Mouse (Mus musculus) heart, embryonic 11.5 days (tissue): ENCODE measurements around the gene 1810043G02Rik. TPM values are rescaled to one million over a fixed set of nuclear protein-coding genes. Genes with fewer than 3 reads are reported as not detected.
"Not testable (repeated sequence)": the region's sequence is repeated elsewhere in the genome, so short reads cannot be mapped to it uniquely, and the experiment has no call there.

Source experiments
- ATAC-seq: fragments of 200-750 bp; cut with Nextera tagmentation; replicated peaks from 2 replicates; pipeline ENCODE4 v1.8.0; 2017; ENCODE audit warnings: moderate library complexity; ENCODE audit not compliant: insufficient number of reproducible peaks, low FRiP score, low TSS enrichment
- H3K27ac ChIP-seq: fragments of 300-500 bp; sonication (generic); 2 replicates; pipeline ENCODE4 v1.5.1; 2014; ENCODE audit warnings: mild to moderate bottlenecking, low read depth, low read length
- H3K27me3 ChIP-seq: fragments of 300-500 bp; sonication (generic); 2 replicates; pipeline ENCODE4 v1.6.1; 2014; ENCODE audit warnings: mild to moderate bottlenecking, low read length, mixed read lengths; ENCODE audit not compliant: control insufficient read depth, insufficient read depth
- H3K36me3 ChIP-seq: fragments of 300-500 bp; sonication (generic); 2 replicates; pipeline ENCODE4 v1.6.1; 2014; ENCODE audit warnings: mild to moderate bottlenecking, low read length, moderate library complexity, mixed read lengths; ENCODE audit not compliant: control insufficient read depth, insufficient read depth
- H3K4me1 ChIP-seq: fragments of 300-500 bp; sonication (generic); 2 replicates; pipeline ENCODE4 v1.6.1; 2014; ENCODE audit warnings: low read length; ENCODE audit not compliant: control insufficient read depth, insufficient read depth
- H3K4me2 ChIP-seq: fragments of 300-500 bp; sonication (generic); 2 replicates; pipeline ENCODE4 v1.6.1; 2014; ENCODE audit warnings: mild to moderate bottlenecking, moderate library complexity
- H3K4me3 ChIP-seq: fragments of 300-500 bp; sonication (generic); 2 replicates; pipeline ENCODE4 v1.5.1; 2014; ENCODE audit warnings: low read depth, low read length
- H3K9ac ChIP-seq: fragments of 300-500 bp; sonication (generic); 2 replicates; pipeline ENCODE4 v1.6.1; 2014; ENCODE audit warnings: mild to moderate bottlenecking, low read depth, low read length, moderate library complexity
- H3K9me3 ChIP-seq: fragments of 300-500 bp; sonication (generic); replicated peaks from 2 replicates; pipeline ENCODE4 v1.6.1; 2016; ENCODE audit warnings: low read length; ENCODE audit not compliant: control insufficient read depth
- WGBS: fragments of 180-500 bp; shearing (Covaris S2); extraction: QIAGEN DNeasy Blood & Tissue Kit; methylation state at CpG from one replicate; pipeline ENCODE4 v1.1.7; 2014; ENCODE audit not compliant: insufficient replicate concordance; 5-methylcytosine and 5-hydroxymethylcytosine counted together
- polyA plus RNA-seq: library from polyadenylated mRNA; unstranded; fragments of >200 nt; fragmentation: Nextera tagmentation; extraction: Ambion mirVana; gene quantifications from 2 replicates; pipeline ENCODE4 v1.2.1, GENCODE M21; 2014

1810043G02Rik gene
- polyA plus RNA-seq, 1 experiment from 2014 or later = 17.2 TPM

DNA sequence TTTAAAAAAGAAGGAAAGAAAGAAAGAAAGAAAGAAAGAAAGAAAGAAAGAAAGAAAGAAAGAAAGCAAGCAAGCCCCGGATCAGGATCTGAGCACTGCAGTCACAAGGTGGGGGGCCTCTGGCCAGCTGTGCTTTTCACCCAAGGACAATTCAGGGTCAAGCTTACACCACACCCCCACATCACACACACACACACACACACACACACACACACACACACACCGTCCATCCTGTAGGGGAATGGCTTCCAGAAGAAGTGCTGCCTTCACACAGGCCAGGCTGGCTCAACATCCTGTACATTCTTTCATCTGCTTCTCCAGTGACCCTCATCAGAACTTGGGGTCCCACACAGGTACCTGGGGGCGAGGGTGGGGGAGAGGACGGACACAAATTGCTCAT lies 41.0 kb downstream of the 1810043G02Rik start:
- H3K4me2 ChIP-seq = no peak overlapping the region
- no peak overlapping the region for H3K4me3 ChIP-seq
- H3K27ac ChIP-seq = no peak overlapping the region
- no peaks in the 10 kb centered on the region for H3K27me3 ChIP-seq
- H3K36me3 ChIP-seq = no peaks in the 10 kb centered on the region
- no peaks in the 10 kb centered on the region; the same call in 1 of the 2 replicates for H3K9me3 ChIP-seq
- no peaks in the 10 kb centered on the region for H3K4me1 ChIP-seq
- ATAC-seq = no peak
- H3K9ac ChIP-seq = no peak overlapping the region
- 85% methylated on average over 4 of the region's 4 CpGs for WGBS

GRCm38 (mm10) chr10:78019984-78020383 lies 41.7 kb downstream of the 1810043G02Rik start:
- not testable (repeated sequence) for H3K27ac ChIP-seq, H3K36me3 ChIP-seq, H3K4me3 ChIP-seq, H3K27me3 ChIP-seq, H3K9me3 ChIP-seq, H3K4me2 ChIP-seq, H3K9ac ChIP-seq, H3K4me1 ChIP-seq, ATAC-seq
- WGBS = 96% methylated on average over 6 of the region's 11 CpGs

- H3K36me3 ChIP-seq, H3K4me2 ChIP-seq, H3K4me1 ChIP-seq, H3K27ac ChIP-seq, H3K9me3 ChIP-seq, H3K9ac ChIP-seq, ATAC-seq, H3K4me3 ChIP-seq, H3K27me3 ChIP-seq: not testable (repeated sequence)
- 85% methylated on average over 6 of the region's 8 CpGs for WGBS
These were observed 47.1 kb downstream of the 1810043G02Rik start for GRCm38 (mm10) chr10:78025453-78025852.

DNA sequence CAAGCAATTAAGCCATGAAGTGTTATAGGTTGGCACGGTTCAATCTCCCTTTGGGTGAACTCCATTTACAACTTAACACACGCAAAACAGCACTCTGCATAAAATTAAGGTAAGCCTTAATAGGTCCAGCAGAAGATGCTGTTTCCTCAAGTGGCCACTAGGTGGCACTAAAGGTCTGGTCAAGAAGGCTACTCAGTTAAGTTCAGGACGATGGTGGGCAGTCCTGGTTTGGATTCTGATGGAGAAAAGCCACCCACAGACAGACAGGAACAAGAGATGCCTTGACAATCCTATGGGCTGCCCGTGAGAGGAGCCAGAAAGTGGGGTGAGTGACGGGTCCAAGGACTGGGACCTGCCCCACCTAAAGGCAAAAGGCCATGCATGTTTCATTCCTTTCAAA lies 49.8 kb downstream of the 1810043G02Rik start:
- H3K9me3 ChIP-seq = no peaks in the 10 kb centered on the region
- no peaks in the 10 kb centered on the region for H3K36me3 ChIP-seq
- H3K27me3 ChIP-seq = no peaks in the 10 kb centered on the region
- no peak overlapping the region for H3K4me2 ChIP-seq
- no peaks in the 10 kb centered on the region for H3K4me1 ChIP-seq
- 4% methylated on average over 5 of the region's 5 CpGs for WGBS
- ATAC-seq = 0 out of 2 replicates have a peak, but pooled peaks have one; percentile 7
- no peak overlapping the region for H3K4me3 ChIP-seq
- H3K27ac ChIP-seq = no peak overlapping the region
- H3K9ac ChIP-seq = no peak overlapping the region

DNA sequence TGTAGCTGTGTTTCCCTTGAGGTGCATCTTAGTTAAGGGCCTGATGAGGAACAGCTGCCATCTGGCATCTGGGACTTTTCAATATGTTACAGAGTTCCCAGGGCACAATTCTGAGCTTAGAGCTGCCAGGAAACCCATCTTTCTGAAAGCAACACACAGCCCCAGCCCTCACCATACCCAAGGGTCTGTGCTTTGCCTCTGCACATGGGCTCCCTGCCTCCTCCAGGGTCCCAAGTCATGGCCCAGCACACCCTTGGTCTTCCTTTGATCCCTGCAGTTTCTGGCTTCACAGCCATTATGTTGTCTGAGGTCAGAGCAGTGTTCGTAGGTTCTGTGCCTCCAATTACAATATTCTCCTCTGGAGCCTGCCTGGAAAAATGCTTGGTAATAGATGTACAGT lies 50.8 kb downstream of the 1810043G02Rik start:
- no peak overlapping the region for H3K9ac ChIP-seq
- no peaks in the 10 kb centered on the region for H3K4me1 ChIP-seq
- no peak overlapping the region for H3K27ac ChIP-seq
- H3K27me3 ChIP-seq = no peaks in the 10 kb centered on the region
- H3K4me2 ChIP-seq = no peak overlapping the region
- WGBS = 88% methylated on average over 1 of the region's 1 CpGs
- no peaks in the 10 kb centered on the region for H3K36me3 ChIP-seq
- ATAC-seq = no peak
- no peaks in the 10 kb centered on the region for H3K9me3 ChIP-seq
- no peak overlapping the region for H3K4me3 ChIP-seq

DNA sequence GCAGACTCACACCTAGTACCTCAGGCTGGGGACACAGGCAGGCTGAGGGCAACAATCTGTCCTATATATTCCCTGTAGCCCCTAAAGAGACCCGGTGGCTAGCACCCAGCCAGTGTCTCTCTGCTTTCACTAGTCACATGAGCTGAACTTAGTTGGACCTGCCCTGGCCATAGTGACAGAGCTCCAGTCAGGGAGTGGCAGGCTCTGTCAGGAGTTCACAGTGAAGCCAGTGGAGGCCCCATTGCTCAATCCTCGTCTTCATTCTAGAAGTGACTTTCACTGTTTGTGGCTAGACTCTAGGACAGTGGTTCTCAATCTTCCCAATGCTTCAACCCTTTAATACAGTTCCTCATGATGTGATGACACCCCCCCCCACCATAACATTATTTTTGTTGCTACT lies 53.7 kb downstream of the 1810043G02Rik start:
- H3K4me2 ChIP-seq = no peak overlapping the region
- no peak overlapping the region for H3K4me3 ChIP-seq
- H3K27me3 ChIP-seq = no peaks in the 10 kb centered on the region
- no peak overlapping the region for H3K27ac ChIP-seq
- H3K9me3 ChIP-seq = no peaks in the 10 kb centered on the region
- no peak for ATAC-seq
- H3K9ac ChIP-seq = no peak overlapping the region
- H3K4me1 ChIP-seq = no peaks in the 10 kb centered on the region
- WGBS = 83% methylated on average over 2 of the region's 2 CpGs
- no peaks in the 10 kb centered on the region for H3K36me3 ChIP-seq

Other genes with a start within 250 kb of the 1810043G02Rik start
- not detected in 2 replicates for gene Gm18596, start 235.9 kb upstream of the 1810043G02Rik start, polyA plus RNA-seq
- not detected in 2 replicates for gene Gm9736, start 227.2 kb upstream of the 1810043G02Rik start, polyA plus RNA-seq
- not detected in 2 replicates for gene Gm3233, start 218.8 kb upstream of the 1810043G02Rik start, polyA plus RNA-seq
- not detected in 2 replicates for gene Gm3238, start 207.2 kb upstream of the 1810043G02Rik start, polyA plus RNA-seq
- gene Gm7138, start 201.6 kb upstream of the 1810043G02Rik start, polyA plus RNA-seq = not detected in 2 replicates
- gene Gm3250, start 196.0 kb upstream of the 1810043G02Rik start, polyA plus RNA-seq = not detected in 2 replicates
- not detected in 2 replicates for gene Gm7137, start 190.3 kb upstream of the 1810043G02Rik start, polyA plus RNA-seq
- not detected in 2 replicates for gene Gm9639, start 183.4 kb upstream of the 1810043G02Rik start, polyA plus RNA-seq
- not detected in 2 replicates for gene Gm19668, start 179.4 kb upstream of the 1810043G02Rik start, polyA plus RNA-seq
- gene Gm9507, start 166.7 kb upstream of the 1810043G02Rik start, polyA plus RNA-seq = not detected in 2 replicates
- not detected in 2 replicates for gene Gm2696, start 163.8 kb upstream of the 1810043G02Rik start, polyA plus RNA-seq
- not detected in 2 replicates for gene Krtap10-4, start 151.4 kb upstream of the 1810043G02Rik start, polyA plus RNA-seq
- not detected in 2 replicates for gene Krtap10-10, start 142.6 kb upstream of the 1810043G02Rik start, polyA plus RNA-seq
- gene Gm36176, start 131.7 kb upstream of the 1810043G02Rik start, polyA plus RNA-seq = not detected in 2 replicates
- gene Gm10318, start 125.7 kb upstream of the 1810043G02Rik start, polyA plus RNA-seq = not detected in 2 replicates
- gene Gm3285, start 116.5 kb upstream of the 1810043G02Rik start, polyA plus RNA-seq = not detected in 2 replicates
- 1.5 and 1.8 TPM in 2 replicates for gene Lrrc3, start 76.0 kb upstream of the 1810043G02Rik start, polyA plus RNA-seq
- gene Trpm2, start 8.0 kb upstream of the 1810043G02Rik start, polyA plus RNA-seq = 0.07 and 0.13 TPM in 2 replicates
- gene Pfkl, start 31.6 kb downstream of the 1810043G02Rik start, polyA plus RNA-seq = 168 and 194 TPM in 2 replicates
- gene Dnmt3l, start 63.4 kb downstream of the 1810043G02Rik start, polyA plus RNA-seq = 0.34 TPM in 1 of 2 replicates, not detected in the other
- gene Aire, start 65.1 kb downstream of the 1810043G02Rik start, polyA plus RNA-seq = 0.16 and 0.49 TPM in 2 replicates
- 1.1 and 1.5 TPM in 2 replicates for gene Icosl, start 90.8 kb downstream of the 1810043G02Rik start, polyA plus RNA-seq
- gene D10Jhu81e, start 191.3 kb downstream of the 1810043G02Rik start, polyA plus RNA-seq = 24.1 and 27.9 TPM in 2 replicates
- gene Pwp2, start 206.6 kb downstream of the 1810043G02Rik start, polyA plus RNA-seq = 9.5 and 11.2 TPM in 2 replicates